Mouse (Mus musculus) erythroblast, embryonic 14.5 days (primary cell): ENCODE results near the gene Adprm.

Experiments used
- GATA1 ChIP-seq: IDR thresholded peaks from 2 replicates; pipeline ENCODE4 v1.6.1; 2012; ENCODE audit warnings: low read length, inconsistent platforms, mixed read lengths
- TAL1 ChIP-seq: IDR thresholded peaks from 3 replicates; pipeline ENCODE4 v1.6.1; 2012; ENCODE audit warnings: low read length, inconsistent platforms, mixed read lengths

- TF ChIP-seq GATA1 (no peak), TAL1 (no peak)
Measured at GRCm38 (mm10) chr11:67047199-67047598, 5.2 kb downstream of the Adprm start.
